Mouse (Mus musculus) hindbrain, embryonic 14.5 days (tissue): ENCODE measurements at regions not wholly inside any gene's neighbourhood (a gene's known extent, or its start where the extent isn't known, plus 50 kb on each side); places are given as distances from the start of the nearest gene placed in this dataset.

Experiments used
- ATAC-seq: fragments of 200-750 bp; cut with Nextera tagmentation; 2 replicates; pipeline ENCODE4 v1.8.0; 2017; ENCODE audit warnings: moderate number of reproducible peaks, mild to moderate bottlenecking, moderate TSS enrichment, moderate library complexity; ENCODE audit not compliant: low FRiP score
- DNase-seq: peaks from one replicate; pipeline ENCODE4 v3.0.0-alpha.2; 2015; ENCODE audit warnings: low spot score
- H3K27ac ChIP-seq: fragments of 300-500 bp; sonication (generic); 2 replicates; pipeline ENCODE4 v1.5.1; 2014; ENCODE audit warnings: mild to moderate bottlenecking, moderate library complexity
- H3K27me3 ChIP-seq: fragments of 300-500 bp; sonication (generic); 2 replicates; pipeline ENCODE4 v1.6.1; 2014; ENCODE audit warnings: mild to moderate bottlenecking, low read length, mixed read lengths; ENCODE audit not compliant: control insufficient read depth, insufficient read depth
- H3K36me3 ChIP-seq: fragments of 300-500 bp; sonication (generic); replicated peaks from 2 replicates; pipeline ENCODE4 v1.6.1; 2014; ENCODE audit not compliant: control insufficient read depth, insufficient read depth
- H3K4me1 ChIP-seq: fragments of 300-500 bp; sonication (generic); replicated peaks from 2 replicates; pipeline ENCODE4 v1.6.1; 2014; ENCODE audit warnings: antibody characterized with exemption, low read length, mixed read lengths; ENCODE audit not compliant: control insufficient read depth, insufficient read depth
- H3K4me2 ChIP-seq: fragments of 300-500 bp; sonication (generic); replicated peaks from 2 replicates; pipeline ENCODE4 v1.6.1; 2014; ENCODE audit warnings: mild to moderate bottlenecking, moderate library complexity
- H3K4me3 ChIP-seq: fragments of 300-500 bp; sonication (generic); replicated peaks from 2 replicates; pipeline ENCODE4 v1.5.1; 2014; ENCODE audit warnings: mild to moderate bottlenecking, low read length
- H3K9ac ChIP-seq: fragments of 300-500 bp; sonication (generic); 2 replicates; pipeline ENCODE4 v1.6.1; 2014
- H3K9me3 ChIP-seq: fragments of 300-500 bp; sonication (generic); 2 replicates; pipeline ENCODE4 v1.6.1; 2016; ENCODE audit warnings: low read length; ENCODE audit not compliant: control insufficient read depth
- WGBS: fragments of 180-500 bp; shearing (Covaris S2); extraction: QIAGEN DNeasy Blood & Tissue Kit; methylation state at CpG from one replicate; pipeline ENCODE4 v1.1.7; 2014; 5-methylcytosine and 5-hydroxymethylcytosine counted together

DNA sequence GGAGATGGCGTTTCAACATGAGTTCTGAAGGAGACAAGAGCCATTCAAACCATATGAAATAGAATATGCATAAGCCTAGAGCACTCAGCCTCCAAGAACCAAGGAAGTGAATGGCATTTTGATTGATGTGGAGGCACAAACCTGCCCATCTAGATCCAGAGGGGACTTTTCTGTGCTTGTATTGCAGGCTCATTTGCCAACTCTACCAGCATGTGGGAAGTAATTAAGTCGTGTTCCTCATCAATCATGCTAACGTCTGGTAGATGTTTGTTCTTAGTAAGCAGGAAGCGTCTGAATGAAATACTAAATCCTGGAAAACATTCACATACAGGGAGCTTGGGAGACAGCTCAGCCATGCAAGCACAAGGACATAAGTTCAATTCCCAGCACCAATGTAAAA, 499.9 kb downstream of the Pdcd6ip start:
- H3K9me3 ChIP-seq, result no peaks in the 10 kb centered on the region
- no peak overlapping the region for H3K4me3 ChIP-seq
- H3K27me3 ChIP-seq, result no peaks in the 10 kb centered on the region
- no peak for DNase-seq
- no peak overlapping the region for H3K4me2 ChIP-seq
- H3K4me1 ChIP-seq, result no peaks in the 10 kb centered on the region
- H3K36me3 ChIP-seq, result no peaks in the 10 kb centered on the region
- H3K9ac ChIP-seq, result no peak overlapping the region
- ATAC-seq, result no peak
- 43% methylated on average over 4 of the region's 4 CpGs for WGBS
- H3K27ac ChIP-seq, result no peak overlapping the region

DNA sequence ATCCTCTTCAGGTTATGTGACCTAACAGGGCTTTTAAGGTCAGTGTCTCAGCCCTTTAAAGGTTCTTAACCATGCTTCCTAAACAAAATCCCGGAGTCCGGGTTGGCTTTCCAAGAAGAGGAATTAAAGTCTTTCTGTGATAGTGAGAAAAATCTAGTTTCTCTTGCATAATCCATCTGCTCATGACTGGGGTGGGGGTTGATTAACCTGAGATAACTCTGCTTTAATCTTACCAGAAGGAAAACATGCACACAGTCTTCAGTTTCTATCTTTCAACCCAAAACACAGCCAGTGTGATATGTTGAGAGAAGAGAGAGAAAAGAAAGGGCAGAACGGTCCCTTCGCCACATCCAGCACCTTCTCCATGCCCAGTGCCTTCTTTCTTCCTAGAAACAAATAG, 508.8 kb downstream of the Pdcd6ip start:
- Histone ChIP-seq H3K9me3 (no peaks in the 10 kb centered on the region), H3K4me3 (no peak overlapping the region), H3K4me2 (no peak overlapping the region), H3K9ac (no peak overlapping the region), H3K4me1 (no peaks in the 10 kb centered on the region), H3K27me3 (no peaks in the 10 kb centered on the region), H3K36me3 (no peaks in the 10 kb centered on the region), H3K27ac (no peak overlapping the region)
- WGBS, result 90% methylated on average over 4 of the region's 4 CpGs
- ATAC-seq, result no peak
- DNase-seq, result no peak

DNA sequence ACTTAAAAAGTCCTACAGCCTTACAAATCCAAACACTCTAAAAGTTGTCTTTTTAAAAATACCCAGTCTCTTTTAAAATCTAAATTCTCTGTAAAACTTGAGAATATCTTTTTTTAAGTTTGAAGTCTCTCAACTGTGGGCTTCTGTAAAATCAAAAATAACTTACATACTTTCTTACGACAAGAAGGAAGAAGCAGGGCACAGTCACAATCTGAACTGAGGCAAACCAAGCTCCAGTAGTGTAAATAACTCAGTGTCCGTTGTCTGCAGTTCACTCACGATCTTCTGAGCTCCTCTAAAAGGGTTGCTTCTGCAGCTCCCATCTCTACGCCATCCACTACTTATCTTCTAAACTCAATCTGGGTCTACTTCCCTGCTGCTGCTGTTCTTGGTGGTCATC, 512.5 kb downstream of the Pdcd6ip start:
- Histone ChIP-seq H3K36me3 (no peaks in the 10 kb centered on the region), H3K27ac (no peak overlapping the region), H3K27me3 (no peaks in the 10 kb centered on the region), H3K9me3 (no peaks in the 10 kb centered on the region), H3K9ac (no peak overlapping the region), H3K4me1 (no peaks in the 10 kb centered on the region), H3K4me3 (no peak overlapping the region), H3K4me2 (no peak overlapping the region)
- 94% methylated on average over 4 of the region's 4 CpGs for WGBS
- ATAC-seq (no peak), DNase-seq (no peak)

DNA sequence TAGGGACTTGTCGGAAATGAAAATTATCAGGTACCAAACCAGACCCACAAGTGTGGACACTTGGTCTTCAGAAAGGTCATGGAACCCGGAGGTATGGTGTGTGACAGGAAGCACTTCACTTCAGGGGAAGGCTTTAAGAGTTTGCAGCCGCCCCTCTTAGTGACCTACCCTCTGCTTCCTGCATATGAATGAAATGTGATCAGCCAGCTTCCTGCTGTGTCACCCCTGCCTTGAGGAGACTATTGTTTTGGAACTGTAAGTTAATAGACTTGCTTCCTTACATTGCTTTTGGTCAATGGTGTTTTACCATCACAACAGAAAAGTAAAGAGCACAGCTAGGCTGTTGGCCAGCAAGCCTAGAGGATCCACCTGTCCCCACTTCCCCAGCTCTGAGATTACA, 515.3 kb downstream of the Pdcd6ip start:
- no peak overlapping the region for H3K4me2 ChIP-seq
- DNase-seq (no peak), ATAC-seq (no peak)
- no peak overlapping the region for H3K27ac ChIP-seq
- H3K27me3 ChIP-seq, result no peaks in the 10 kb centered on the region
- H3K36me3 ChIP-seq, result no peaks in the 10 kb centered on the region
- 63% methylated on average over 3 of the region's 3 CpGs for WGBS
- H3K4me3 ChIP-seq, result no peak overlapping the region
- no peaks in the 10 kb centered on the region for H3K9me3 ChIP-seq
- no peaks in the 10 kb centered on the region for H3K4me1 ChIP-seq
- H3K9ac ChIP-seq, result no peak overlapping the region

DNA sequence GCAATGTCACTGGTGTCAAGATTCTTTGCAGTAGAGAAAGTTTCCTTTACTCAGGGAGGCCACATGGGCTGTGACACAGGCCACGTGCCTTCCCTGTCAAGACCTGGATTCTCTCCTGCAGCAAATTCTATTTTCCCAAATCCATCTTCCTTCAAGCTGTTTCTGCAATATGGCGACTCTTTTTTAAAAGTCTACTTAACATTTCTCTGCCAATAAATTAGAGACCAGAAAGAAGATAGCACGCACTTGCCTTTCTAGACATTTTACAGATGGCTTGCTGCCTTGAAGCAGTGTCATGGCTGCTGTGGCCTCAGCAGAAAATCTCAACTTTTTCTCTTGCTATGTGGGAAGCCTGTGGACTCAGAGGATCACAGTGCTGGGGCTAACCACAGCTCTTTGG, 516.9 kb downstream of the Pdcd6ip start:
- no peaks in the 10 kb centered on the region for H3K36me3 ChIP-seq
- no peak for DNase-seq
- H3K4me3 ChIP-seq, result no peak overlapping the region
- H3K27me3 ChIP-seq, result no peaks in the 10 kb centered on the region
- H3K27ac ChIP-seq, result no peak overlapping the region
- 95% methylated on average over 3 of the region's 3 CpGs for WGBS
- ATAC-seq, result no peak
- H3K4me1 ChIP-seq, result no peaks in the 10 kb centered on the region
- H3K9me3 ChIP-seq, result no peaks in the 10 kb centered on the region
- H3K4me2 ChIP-seq, result no peak overlapping the region
- H3K9ac ChIP-seq, result no peak overlapping the region

DNA sequence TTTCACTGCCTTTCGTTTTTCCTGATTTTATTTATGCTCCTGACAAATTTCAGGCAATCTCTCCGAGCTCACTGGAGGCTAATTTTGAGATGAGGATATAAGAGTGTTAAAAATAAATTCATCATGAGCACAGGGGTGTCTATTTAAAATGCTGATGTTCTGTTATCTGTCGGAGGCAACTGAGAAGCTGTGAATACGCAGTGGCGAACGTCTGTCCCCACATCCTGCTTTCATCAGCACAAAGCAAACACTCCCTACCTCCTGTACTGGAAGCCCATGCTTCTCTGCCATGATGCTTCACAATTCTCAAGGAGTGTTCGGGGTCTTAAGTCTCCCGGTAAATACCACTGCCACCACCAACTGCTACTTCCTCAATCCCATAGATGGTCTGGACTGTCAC, 526.9 kb downstream of the Pdcd6ip start:
- H3K4me3 ChIP-seq, result no peak overlapping the region
- no peak overlapping the region for H3K4me2 ChIP-seq
- DNase-seq (no peak), ATAC-seq (no peak)
- H3K9ac ChIP-seq, result no peak overlapping the region
- no peaks in the 10 kb centered on the region for H3K27me3 ChIP-seq
- H3K4me1 ChIP-seq, result no peaks in the 10 kb centered on the region
- H3K36me3 ChIP-seq, result no peaks in the 10 kb centered on the region
- no peak overlapping the region for H3K27ac ChIP-seq
- no peaks in the 10 kb centered on the region for H3K9me3 ChIP-seq
- WGBS, result 80% methylated on average over 8 of the region's 8 CpGs

DNA sequence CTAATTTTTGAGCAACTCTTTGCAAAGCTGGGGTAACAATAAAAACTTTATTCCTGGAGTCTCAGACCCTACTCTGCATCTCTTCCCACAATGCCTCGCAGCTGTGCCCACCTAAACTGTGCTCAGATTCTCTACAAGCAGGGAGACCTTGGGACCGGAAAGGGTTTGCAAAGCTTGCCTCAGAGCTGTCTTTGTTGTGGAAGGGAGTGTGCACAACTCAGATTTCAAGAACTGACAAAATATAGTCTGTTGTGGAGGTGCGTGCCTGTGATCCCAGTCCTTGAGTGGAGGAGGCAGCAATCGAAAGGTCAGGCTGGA, 530.2 kb downstream of the Pdcd6ip start:
- Histone ChIP-seq H3K4me1 (no peaks in the 10 kb centered on the region), H3K27ac (no peak overlapping the region), H3K9ac (no peak overlapping the region), H3K4me2 (no peak overlapping the region), H3K27me3 (no peaks in the 10 kb centered on the region), H3K9me3 (no peaks in the 10 kb centered on the region), H3K36me3 (no peaks in the 10 kb centered on the region), H3K4me3 (no peak overlapping the region)
- DNase-seq, result no peak
- ATAC-seq, result no peak
- WGBS, result 92% methylated on average over 4 of the region's 4 CpGs

DNA sequence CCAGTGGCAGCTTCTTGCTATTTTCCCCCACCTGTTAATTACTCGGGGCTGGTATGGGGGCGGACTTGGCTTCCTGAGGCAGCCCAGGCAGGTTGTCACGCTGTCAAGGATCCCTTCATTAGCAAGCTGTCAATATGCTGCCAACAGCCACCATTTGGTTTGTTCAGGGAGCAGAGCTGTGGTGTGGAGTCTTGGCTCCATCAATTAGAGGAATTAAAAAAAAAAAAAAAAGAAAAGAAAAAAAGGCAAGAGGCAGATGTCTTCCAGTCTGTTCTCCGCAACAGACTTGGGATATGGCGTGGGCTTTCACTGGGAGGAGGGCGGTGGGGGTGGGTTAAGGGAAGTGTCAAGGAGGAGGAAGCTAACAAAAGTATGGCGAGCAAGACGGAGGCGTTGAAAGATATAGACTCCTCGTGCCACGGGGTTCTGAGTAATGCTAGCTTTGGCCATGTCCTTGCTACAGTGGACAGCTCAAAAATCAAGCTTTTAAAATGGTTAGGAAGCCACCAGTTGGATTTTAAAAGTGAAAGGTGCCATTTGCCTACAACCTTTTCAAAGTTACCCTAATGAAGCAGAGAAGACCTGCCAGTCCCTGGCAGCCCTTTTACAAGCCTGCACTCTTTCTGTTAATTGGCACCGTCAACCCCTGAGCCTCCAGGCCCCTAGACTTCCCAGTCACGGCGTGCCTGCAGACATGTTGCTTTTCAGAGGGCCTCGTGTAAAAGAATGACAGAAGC, 530.7 kb downstream of the Pdcd6ip start:
- no peak overlapping the region for H3K27ac ChIP-seq
- no peaks in the 10 kb centered on the region for H3K4me1 ChIP-seq
- no peak overlapping the region for H3K9ac ChIP-seq
- no peaks in the 10 kb centered on the region for H3K27me3 ChIP-seq
- H3K4me2 ChIP-seq, result no peak overlapping the region
- WGBS, result 65% methylated on average over 15 of the region's 15 CpGs
- H3K36me3 ChIP-seq, result no peaks in the 10 kb centered on the region
- no peak overlapping the region for H3K4me3 ChIP-seq
- DNase-seq (no peak), ATAC-seq (no peak)
- H3K9me3 ChIP-seq, result no peaks in the 10 kb centered on the region

DNA sequence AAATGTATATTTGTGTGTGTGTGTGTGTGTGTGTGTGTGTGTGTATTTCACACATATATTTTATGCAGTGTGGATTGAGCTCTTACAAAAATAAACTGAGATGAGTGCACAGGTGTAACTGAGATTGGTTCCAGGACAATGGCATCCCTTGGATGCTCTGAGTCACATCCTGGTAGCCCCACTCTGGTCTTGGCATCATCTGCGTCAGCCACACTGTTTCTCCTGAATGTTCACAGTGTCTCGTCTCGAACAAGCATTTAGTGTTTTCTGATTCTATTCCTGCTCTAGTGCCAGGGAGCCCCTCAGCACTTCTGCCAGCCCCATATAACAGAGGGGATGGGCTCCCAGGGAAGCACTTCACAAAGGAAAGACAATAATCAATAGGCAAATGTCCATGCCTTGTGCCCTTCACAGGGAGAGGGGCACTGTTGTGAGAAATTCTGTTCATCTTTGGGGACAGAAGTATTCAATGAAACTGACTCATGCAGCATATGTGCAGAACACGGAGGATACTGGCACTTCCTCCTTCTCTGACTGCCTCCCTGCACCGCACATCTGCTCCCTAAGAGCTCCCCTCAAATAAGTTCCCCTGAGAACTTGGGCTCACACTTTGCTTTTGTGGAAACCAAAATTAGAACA, 536.2 kb downstream of the Pdcd6ip start:
- 72% methylated on average over 5 of the region's 5 CpGs for WGBS
- Histone ChIP-seq H3K27me3 (no peaks in the 10 kb centered on the region), H3K4me3 (no peak overlapping the region), H3K9ac (no peak overlapping the region), H3K4me1 (no peaks in the 10 kb centered on the region), H3K27ac (no peak overlapping the region), H3K4me2 (no peak overlapping the region), H3K36me3 (no peaks in the 10 kb centered on the region), H3K9me3 (no peaks in the 10 kb centered on the region)
- DNase-seq (no peak), ATAC-seq (no peak)
